ENCODE assay signal across 13 mouse cellular contexts in the genomic region with DNA sequence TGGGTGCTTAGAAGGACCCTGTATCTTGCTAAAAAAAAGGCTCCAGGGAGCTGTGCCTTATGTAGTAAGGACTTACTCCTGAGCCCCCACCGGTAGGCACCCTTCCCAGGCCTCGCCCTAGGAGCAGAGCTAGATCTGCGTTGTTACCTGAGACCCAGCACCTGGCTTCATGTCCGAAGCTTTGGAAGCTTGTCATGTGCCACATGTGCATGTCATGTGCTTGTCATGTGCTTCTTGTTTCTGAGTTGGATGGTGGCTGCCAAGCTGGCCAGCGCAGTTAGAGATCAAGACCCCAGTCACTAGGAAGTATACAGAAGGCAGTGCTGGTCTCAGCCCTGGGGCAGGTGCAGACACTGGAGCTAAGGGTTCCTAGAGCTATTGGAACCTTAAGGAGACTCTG.
DNase-seq lines count a peak whose midpoint lies in the region; ATAC-seq and TF ChIP-seq lines count a peak whose summit lies in the region.
"Had no signal": no experiment of that assay in that cellular context is flagged by ENCODE, and none has a peak within 500 bp of the region (broad histone marks: within the 10 kb centered on the region; RNA-seq: fewer than 3 reads in every experiment).

No protein-coding gene starts in this region.

- no peak overlapping the region for H3K9ac ChIP-seq in liver, embryonic 13.5 days
- H3K9ac ChIP-seq: embryonic facial prominence, embryonic 15.5 days; forebrain, embryonic 12.5 days; kidney, embryonic 15.5 days; neural tube, embryonic 15.5 days had no signal

- TF ChIP-seq POLR2A in kidney, adult 2 months (IDR thresholded peaks at IDR 0.05; ENCODE audit: low read depth, low read length) = no peak

- DNase-seq in kidney, adult 2 months = peak; percentile 43
- no peak for DNase-seq in kidney, adult 11 months
- DNase-seq in liver, embryonic 13.5 days = no peak
- DNase-seq in splenic B cell, adult 2 months (ENCODE audit: low read depth, low spot score) = peak; percentile 16
- no peak for DNase-seq in right cerebral cortex, postnatal 10 days (ENCODE audit: low spot score in 2 of 2)

- no peaks in the 10 kb centered on the region for H3K27me3 ChIP-seq in kidney, adult 2 months (replicated peaks; ENCODE audit: control insufficient read depth, insufficient read depth, low read length)
- H3K27me3 ChIP-seq in megakaryocyte, embryonic 14.5 days (replicated peaks) = no peaks in the 10 kb centered on the region
- no peaks in the 10 kb centered on the region for H3K27me3 ChIP-seq in liver, embryonic 13.5 days
- no peaks in the 10 kb centered on the region for H3K27me3 ChIP-seq in splenic B cell, adult 2 months (ENCODE audit: control insufficient read depth, insufficient read depth, low read length, poor library complexity, severe bottlenecking)
- H3K27me3 ChIP-seq: embryonic facial prominence, embryonic 15.5 days; heart, embryonic 12.5 days; kidney, embryonic 15.5 days; neural tube, embryonic 15.5 days had no signal

- H3K27ac ChIP-seq in kidney, adult 2 months (ENCODE audit: insufficient read depth, low read depth, low read length) = peak overlapping the region; percentile 45
- peak overlapping the region; percentile 71 for H3K27ac ChIP-seq in liver, embryonic 13.5 days
- H3K27ac ChIP-seq: embryonic facial prominence, embryonic 15.5 days; forebrain, embryonic 12.5 days; hindbrain, postnatal 0 days; kidney, embryonic 15.5 days; neural tube, embryonic 15.5 days had no signal

- H3K9me3 ChIP-seq in megakaryocyte, embryonic 14.5 days = no peaks in the 10 kb centered on the region
- no peaks in the 10 kb centered on the region for H3K9me3 ChIP-seq in liver, embryonic 13.5 days (replicated peaks)
- H3K9me3 ChIP-seq: embryonic facial prominence, embryonic 15.5 days; forebrain, embryonic 12.5 days; heart, embryonic 12.5 days; kidney, embryonic 15.5 days; neural tube, embryonic 15.5 days had no signal

- peaks cover 51% of the 10 kb centered on the region for H3K4me1 ChIP-seq in kidney, adult 2 months (ENCODE audit: control insufficient read depth, insufficient read depth, low read length)
- peaks cover 100% of the 10 kb centered on the region for H3K4me1 ChIP-seq in megakaryocyte, embryonic 14.5 days
- H3K4me1 ChIP-seq in liver, embryonic 13.5 days (replicated peaks) = peaks cover 100% of the 10 kb centered on the region

- 73% methylated on average over 5 of the region's 5 CpGs for WGBS in kidney, adult 2 months
- 76% methylated on average over 5 of the region's 5 CpGs for WGBS in liver, embryonic 13.5 days (ENCODE audit: insufficient replicate concordance)

- no peaks in the 10 kb centered on the region for H3K36me3 ChIP-seq in kidney, adult 2 months (ENCODE audit: control insufficient read depth, insufficient read depth, low read length)
- peaks cover 89% of the 10 kb centered on the region for H3K36me3 ChIP-seq in megakaryocyte, embryonic 14.5 days (replicated peaks; ENCODE audit: low read length)
- H3K36me3 ChIP-seq in liver, embryonic 13.5 days = peaks cover 17% of the 10 kb centered on the region
- no peaks in the 10 kb centered on the region for H3K36me3 ChIP-seq in splenic B cell, adult 2 months (ENCODE audit: control insufficient read depth, insufficient read depth, low read length, poor library complexity, severe bottlenecking)
- H3K36me3 ChIP-seq: embryonic facial prominence, embryonic 15.5 days; forebrain, embryonic 12.5 days; heart, embryonic 12.5 days; kidney, embryonic 15.5 days; neural tube, embryonic 15.5 days had no signal

- H3K4me2 ChIP-seq in liver, embryonic 13.5 days = peak overlapping the region; percentile 97
- H3K4me2 ChIP-seq: embryonic facial prominence, embryonic 15.5 days; forebrain, embryonic 12.5 days; kidney, embryonic 15.5 days; neural tube, embryonic 15.5 days had no signal

- no peak for ATAC-seq in megakaryocyte, adult 5-6 weeks (ENCODE audit: poor library complexity, severe bottlenecking)
- ATAC-seq in liver, embryonic 13.5 days (ENCODE audit: low read depth) = no peak
- ATAC-seq: hindbrain, postnatal 0 days had no signal

- no peak overlapping the region for H3K4me3 ChIP-seq in kidney, adult 2 months (ENCODE audit: insufficient read depth, low read depth, low read length)
- H3K4me3 ChIP-seq in megakaryocyte, embryonic 14.5 days (replicated peaks) = peak overlapping the region; percentile 84
- H3K4me3 ChIP-seq in liver, embryonic 13.5 days (replicated peaks) = no peak overlapping the region
- H3K4me3 ChIP-seq: embryonic facial prominence, embryonic 15.5 days; forebrain, embryonic 12.5 days; heart, embryonic 12.5 days; kidney, embryonic 15.5 days; neural tube, embryonic 15.5 days had no signal

- TF ChIP-seq CTCF in kidney, adult 2 months (conservative IDR thresholded peaks at IDR 0.05; ENCODE audit: insufficient read depth, insufficient read length, low read depth, low read length) = no peak

Comparison
In these comparisons a context has a peak if more than half of its experiments do, and no peak if none do; other contexts are left out.
1. DNase-seq: peak in kidney, adult 2 months (single experiment) and splenic B cell, adult 2 months (single experiment); none in kidney, adult 11 months (single experiment), liver, embryonic 13.5 days (single experiment) and right cerebral cortex, postnatal 10 days (0 of 2).